Mouse (Mus musculus) CD4-positive helper T cell, adult 2 months (primary cell): Measurements from ENCODE around the gene Bod1.

Experiments used
- DNase-seq: peaks from one replicate; pipeline ENCODE4 v3.0.0-alpha.2; 2012; ENCODE audit warnings: low read depth, missing footprints, low spot score

The Bod1 gene

GRCm38 (mm10) chr11:31669172-31669869 is 2.4 kb downstream of the Bod1 start:
- peak; percentile 11 for DNase-seq

- DNase-seq: peak; percentile 26
Observed at GRCm38 (mm10) chr11:31664186-31664585, 7.5 kb downstream of the Bod1 start.

GRCm38 (mm10) chr11:31663501-31663900 is 8.2 kb downstream of the Bod1 start:
- DNase-seq: no peak

GRCm38 (mm10) chr11:31662872-31663446 is 8.7 kb downstream of the Bod1 start:
- no peak for DNase-seq

- DNase-seq: no peak
Observed at GRCm38 (mm10) chr11:31662214-31662613, 9.5 kb downstream of the Bod1 start.

GRCm38 (mm10) chr11:31657806-31658175 is 13.9 kb downstream of the Bod1 start:
- DNase-seq: no peak

GRCm38 (mm10) chr11:31657168-31657805 is 14.4 kb downstream of the Bod1 start:
- no peak for DNase-seq

GRCm38 (mm10) chr11:31649507-31649906 is 22.2 kb downstream of the Bod1 start:
- DNase-seq: no peak

- no peak for DNase-seq
Observed at GRCm38 (mm10) chr11:31647268-31647667, 24.4 kb downstream of the Bod1 start.

- no peak for DNase-seq
Observed at GRCm38 (mm10) chr11:31646571-31646970, 25.1 kb downstream of the Bod1 start.

- no peak for DNase-seq
Observed at GRCm38 (mm10) chr11:31643120-31643519, 28.6 kb downstream of the Bod1 start.

- no peak for DNase-seq
Observed at GRCm38 (mm10) chr11:31641066-31641810, 30.4 kb downstream of the Bod1 start.

- DNase-seq: no peak
Observed at GRCm38 (mm10) chr11:31640187-31640586, 31.5 kb downstream of the Bod1 start.

- DNase-seq: peak; percentile 49
Observed at GRCm38 (mm10) chr11:31637788-31638373, 33.8 kb downstream of the Bod1 start.

GRCm38 (mm10) chr11:31628700-31629099 is 43.0 kb downstream of the Bod1 start:
- no peak for DNase-seq

- DNase-seq: no peak
Observed at GRCm38 (mm10) chr11:31620796-31621195, 50.9 kb downstream of the Bod1 start.

GRCm38 (mm10) chr11:31617797-31618196 is 53.9 kb downstream of the Bod1 start:
- DNase-seq: no peak

GRCm38 (mm10) chr11:31617236-31617635 is 54.4 kb downstream of the Bod1 start:
- DNase-seq: no peak

GRCm38 (mm10) chr11:31616722-31617121 is 55.0 kb downstream of the Bod1 start:
- no peak for DNase-seq
